Mouse (Mus musculus) cerebellum, adult 9-11 months (tissue): ENCODE data around the gene Ddhd1.

Source experiments
- DNase-seq: peaks from one replicate; pipeline ENCODE4 v3.0.0; 2022

Gene Ddhd1

GRCm38 (mm10) chr14:45566066-45566937 lies 91.6 kb downstream of the Ddhd1 start:
- peak; percentile 39 for DNase-seq

DNA sequence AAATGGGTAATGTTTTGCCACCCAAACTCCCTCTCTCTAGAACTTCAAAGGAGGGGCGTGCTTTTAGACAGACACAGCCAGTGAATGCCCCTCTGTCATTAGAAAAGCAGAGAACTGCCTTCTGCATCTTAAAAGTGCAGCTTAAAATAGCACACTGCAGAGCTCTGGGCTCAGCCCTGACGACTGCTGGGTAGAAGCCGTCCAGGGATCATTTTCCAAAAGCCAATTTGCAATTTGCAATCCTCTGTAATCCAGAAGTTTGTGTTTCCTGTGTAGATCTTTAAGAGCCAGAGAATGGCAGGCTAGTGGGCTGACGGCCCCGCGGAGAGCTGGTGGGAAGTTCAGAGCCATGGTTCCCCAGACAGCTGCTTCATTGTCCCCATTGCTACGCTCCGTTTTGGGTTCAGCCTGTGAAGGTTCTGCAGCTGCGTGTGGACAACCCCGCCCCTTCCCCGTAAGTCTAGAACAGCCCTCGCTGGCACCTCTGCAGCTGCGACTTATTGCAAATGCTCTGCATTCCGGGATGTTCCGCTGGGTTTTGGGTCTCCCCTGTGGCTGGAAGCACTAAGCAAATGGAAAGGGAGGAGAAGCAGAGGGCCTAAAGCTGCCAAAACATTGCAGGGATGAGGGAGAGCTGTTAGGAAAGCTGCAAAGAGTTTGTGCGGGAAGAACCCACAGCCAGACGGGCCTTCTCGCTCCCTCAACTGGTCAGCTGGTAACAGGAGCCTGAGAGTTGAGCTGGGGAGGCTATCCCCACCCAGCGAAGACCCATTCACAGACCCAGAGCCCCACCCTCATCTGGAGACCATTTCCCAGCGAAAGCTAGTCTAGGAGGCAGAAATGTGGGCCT lies 92.5 kb downstream of the Ddhd1 start:
- no peak for DNase-seq

GRCm38 (mm10) chr14:45563577-45563976 lies 94.4 kb downstream of the Ddhd1 start:
- DNase-seq = no peak

- no peak for DNase-seq
These were observed 96.3 kb downstream of the Ddhd1 start for GRCm38 (mm10) chr14:45561681-45562080.

DNA sequence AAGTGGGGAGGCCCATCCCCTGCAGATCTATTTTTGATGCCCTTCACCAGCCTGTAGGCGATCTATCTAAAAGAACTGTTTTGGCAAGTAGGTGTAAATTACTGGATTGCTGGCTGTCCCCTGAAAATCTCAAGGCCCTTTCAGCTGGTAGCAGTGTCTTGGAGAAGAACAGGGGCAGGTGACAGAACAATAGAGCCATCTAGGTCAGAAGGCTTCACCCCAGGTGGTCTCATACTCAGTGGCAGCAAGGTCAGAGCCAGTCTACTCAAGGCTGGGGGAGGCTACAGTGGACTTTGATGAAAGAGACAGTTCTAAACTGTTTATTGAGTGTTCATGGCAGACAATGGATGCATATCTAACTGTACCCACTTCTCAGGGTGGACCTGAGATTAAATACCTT lies 98.9 kb downstream of the Ddhd1 start:
- DNase-seq = no peak

GRCm38 (mm10) chr14:45554336-45554735 lies 103.6 kb downstream of the Ddhd1 start:
- DNase-seq = no peak

- peak; percentile 35 for DNase-seq
These were observed 104.1 kb downstream of the Ddhd1 start for GRCm38 (mm10) chr14:45553854-45554253.

DNA sequence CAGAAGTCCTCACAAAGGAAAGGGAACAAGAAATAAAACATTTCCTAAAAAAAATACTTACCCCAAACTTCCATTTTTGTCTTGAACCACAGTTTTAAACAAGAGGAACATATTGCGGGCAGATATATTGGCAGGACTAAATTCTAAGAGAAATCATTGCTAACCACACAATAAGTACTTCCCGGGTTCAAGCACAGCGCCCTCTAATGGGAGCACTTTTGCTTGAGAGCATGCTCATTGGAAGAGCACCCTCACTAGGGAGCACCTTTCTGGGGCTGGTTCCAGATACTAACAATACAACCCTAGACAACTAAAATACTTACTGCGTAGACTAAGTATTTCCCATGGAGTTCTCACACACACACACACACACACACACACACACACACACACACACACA lies 105.5 kb downstream of the Ddhd1 start:
- DNase-seq = no peak

DNA sequence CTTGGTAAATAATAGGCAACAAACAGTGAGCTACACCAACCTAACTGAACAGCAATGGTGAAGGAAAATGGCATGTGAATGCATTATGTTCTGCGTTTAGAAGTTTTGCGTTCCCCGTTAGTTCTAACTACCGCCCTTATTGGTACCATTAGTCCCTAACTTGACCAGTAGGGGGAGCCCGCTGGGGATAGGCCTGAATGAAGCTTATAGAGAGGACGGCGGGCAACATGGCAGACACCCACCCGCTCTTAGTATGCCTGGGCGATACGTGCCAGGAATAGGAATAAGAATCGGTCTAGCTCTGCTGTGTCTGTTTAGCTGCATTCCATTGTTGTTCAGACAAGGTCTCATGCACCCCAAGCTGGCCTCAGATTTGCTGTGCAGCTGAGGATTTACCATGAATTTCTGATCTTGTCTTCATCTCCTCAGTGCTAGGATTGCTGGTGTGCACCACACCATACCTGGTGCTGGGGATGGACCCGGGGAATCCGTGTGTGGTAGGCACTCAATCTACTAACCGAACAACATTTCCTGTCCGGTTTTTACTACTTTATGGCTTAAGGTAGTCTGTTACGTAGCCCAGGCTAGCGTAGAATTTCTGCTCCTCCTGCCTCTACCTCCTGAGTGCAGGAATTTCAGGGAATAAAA lies 106.7 kb downstream of the Ddhd1 start:
- no peak for DNase-seq

GRCm38 (mm10) chr14:45550010-45550647 lies 107.8 kb downstream of the Ddhd1 start:
- DNase-seq = peak; percentile 45

GRCm38 (mm10) chr14:45548118-45548517 lies 109.8 kb downstream of the Ddhd1 start:
- no peak for DNase-seq

GRCm38 (mm10) chr14:45544905-45545304 lies 113.0 kb downstream of the Ddhd1 start:
- DNase-seq = no peak

DNA sequence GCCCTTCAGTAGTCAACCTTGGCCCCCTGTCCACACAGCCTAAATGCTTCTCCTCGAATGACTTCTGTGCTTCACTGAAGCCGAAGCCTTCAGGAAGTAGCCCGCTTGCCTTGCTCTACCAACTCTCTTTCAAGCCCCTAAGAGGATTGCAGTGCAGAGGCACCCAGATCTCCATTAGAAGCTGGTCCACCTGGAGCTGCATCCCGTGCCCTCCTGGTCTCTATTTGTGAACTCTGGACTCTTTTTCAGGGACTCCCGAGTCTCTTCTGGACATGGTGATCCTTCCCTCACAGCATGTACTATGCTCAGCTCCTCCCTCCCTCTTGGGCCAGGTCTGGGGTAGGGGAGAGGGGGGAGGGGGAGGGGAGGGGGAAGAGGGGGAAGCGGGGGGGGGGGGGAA lies 113.9 kb downstream of the Ddhd1 start:
- no peak for DNase-seq

DNA sequence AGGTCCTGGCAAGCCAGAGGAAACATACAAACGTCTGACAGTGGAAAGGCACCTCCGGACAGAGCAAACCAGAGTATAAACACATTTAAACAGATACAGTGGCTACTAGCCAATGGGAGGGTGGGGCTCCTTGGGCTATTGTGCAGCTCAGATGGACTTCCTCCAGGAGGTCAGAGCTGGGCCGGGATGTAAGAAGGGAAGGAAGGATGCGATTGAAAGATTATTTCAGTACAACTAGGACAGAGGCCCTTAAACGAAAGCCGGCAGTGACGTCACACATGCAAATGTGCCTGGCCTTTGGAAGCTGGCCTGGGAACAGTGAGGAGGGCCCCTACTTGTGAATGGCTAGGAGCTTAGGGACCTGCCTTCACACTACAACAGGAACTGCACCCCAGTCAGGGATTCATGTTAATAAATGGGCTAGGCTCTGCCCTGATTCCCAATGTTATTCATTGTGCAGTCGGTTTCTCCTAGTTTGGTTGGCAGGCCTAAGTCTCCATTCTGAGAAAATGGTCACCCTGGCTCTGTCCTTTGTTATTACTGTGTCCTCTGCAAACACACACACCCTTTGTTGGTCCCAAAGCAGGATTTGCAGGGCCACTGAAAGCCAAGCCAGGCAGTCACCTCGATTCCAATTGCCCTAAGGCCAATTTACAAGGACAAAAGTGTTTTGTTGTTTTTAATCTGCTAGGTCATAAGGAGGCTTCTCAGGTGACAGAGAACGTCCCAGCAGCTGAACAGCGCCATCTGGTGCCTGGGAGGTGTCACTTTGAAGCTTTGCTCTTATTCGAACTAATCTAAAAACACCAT lies 118.1 kb downstream of the Ddhd1 start:
- DNase-seq = peak; percentile 62
